ENCODE assay signal across 23 mouse cellular contexts in the genomic region with DNA sequence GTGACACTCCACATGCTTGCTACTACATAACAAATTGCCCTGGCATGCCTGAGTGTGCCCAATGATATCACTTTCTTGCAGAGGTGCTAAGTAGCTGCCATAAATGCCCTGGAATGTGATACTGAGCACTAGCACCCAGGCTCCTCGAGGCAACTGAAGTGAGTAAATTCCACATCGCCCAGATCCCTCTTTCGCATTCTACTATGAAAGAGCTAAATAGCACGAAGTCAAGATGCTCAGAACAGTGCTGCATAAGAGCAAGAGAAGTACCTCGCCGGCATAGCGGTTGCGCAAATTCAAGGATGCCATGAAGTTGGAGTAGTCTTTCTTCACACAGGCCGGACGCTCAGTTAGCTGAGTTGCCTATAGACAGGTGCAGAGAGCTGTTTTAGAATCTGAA.
"Had no signal": no experiment of that assay in that cellular context is flagged by ENCODE, and none has a peak within 500 bp of the region (broad histone marks: within the 10 kb centered on the region; RNA-seq: fewer than 3 reads in every experiment).

No protein-coding gene starts in this region.

- ATAC-seq: hindbrain, postnatal 0 days; intestine, embryonic 16.5 days had no signal

- H3K4me2 ChIP-seq: heart, embryonic 11.5 days; heart, embryonic 13.5 days; heart, embryonic 15.5 days; hindbrain, embryonic 13.5 days; hindbrain, embryonic 15.5 days; limb, embryonic 12.5 days had no signal

- H3K27me3 ChIP-seq: heart, embryonic 13.5 days; heart, embryonic 15.5 days; hindbrain, embryonic 13.5 days; hindbrain, embryonic 15.5 days; limb, embryonic 12.5 days had no signal

- DNase-seq: gastrocnemius, adult 2 months; gastrocnemius, postnatal 10 days; gastrocnemius, postnatal 25 days; heart, adult 11 months; heart, adult 2 months; heart, postnatal 14 days; heart, postnatal 36 days; kidney, adult 18-20 months; kidney, adult 8-10 months; kidney, postnatal 10 days; kidney, postnatal 25 days; kidney, postnatal 4 days had no signal

- H3K9ac ChIP-seq: heart, embryonic 13.5 days; heart, embryonic 15.5 days; hindbrain, embryonic 13.5 days; hindbrain, embryonic 15.5 days; limb, embryonic 12.5 days had no signal

- H3K9me3 ChIP-seq: heart, embryonic 13.5 days; heart, embryonic 15.5 days; hindbrain, embryonic 13.5 days; hindbrain, embryonic 15.5 days; limb, embryonic 10.5 days; limb, embryonic 12.5 days had no signal

- H3K4me1 ChIP-seq: heart, embryonic 13.5 days; heart, embryonic 15.5 days; hindbrain, embryonic 13.5 days; hindbrain, embryonic 15.5 days; limb, embryonic 10.5 days; limb, embryonic 12.5 days had no signal

- H3K27ac ChIP-seq: gastrocnemius, adult 2 months; heart, adult 2 months; heart, embryonic 13.5 days; heart, embryonic 15.5 days; hindbrain, embryonic 13.5 days; hindbrain, embryonic 15.5 days; hindbrain, postnatal 0 days; layer of hippocampus, adult 2 months; left cerebral cortex, adult 2 months; limb, embryonic 10.5 days; limb, embryonic 12.5 days had no signal

- H3K4me3 ChIP-seq: gastrocnemius, adult 2 months; heart, adult 2 months; heart, embryonic 13.5 days; heart, embryonic 15.5 days; hindbrain, embryonic 13.5 days; hindbrain, embryonic 15.5 days; layer of hippocampus, adult 2 months; left cerebral cortex, adult 2 months; limb, embryonic 10.5 days; limb, embryonic 12.5 days had no signal
